Mouse (Mus musculus): ENCODE measurements around the gene Lipe. TPM values are rescaled to one million over a fixed set of nuclear protein-coding genes. Genes with fewer than 3 reads are reported as not detected.

Gene Lipe
- total and polyA plus RNA-seq, 3 experiments, result 4.5 to 15.4 TPM; not detected in 1

- TF ChIP-seq CTCF (IDR thresholded peaks at IDR 0.05 in 2 of 3, conservative IDR thresholded peaks at IDR 0.05 in 1 of 3; ENCODE audit: control insufficient read depth in 1 of 3, insufficient read depth in 1 of 3, low read depth in 2 of 3, low read length in 3 of 3, poor library complexity in 1 of 3, severe bottlenecking in 1 of 3) (no peak), ELF1 (IDR thresholded peaks at IDR 0.05; ENCODE audit: low read depth, low read length) (no peak), USF2 (IDR thresholded peaks at IDR 0.05; ENCODE audit: borderline replicate concordance in 1 of 2, insufficient read depth in 1 of 2, low read depth in 1 of 2, low read length in 2 of 2) (no peak), MYB (IDR thresholded peaks at IDR 0.05; ENCODE audit: low read depth, low read length) (no peak), RAD21 (IDR thresholded peaks at IDR 0.05; ENCODE audit: low read depth, low read length) (no peak), CHD2 (IDR thresholded peaks at IDR 0.05; ENCODE audit: low read length) (no peak), SIN3A (IDR thresholded peaks at IDR 0.05; ENCODE audit: low read length) (no peak), ETS1 (IDR thresholded peaks at IDR 0.05; ENCODE audit: low read depth, low read length) (no peak), TAL1 (IDR thresholded peaks at IDR 0.05; ENCODE audit: low read length) (no peak), CHD1 (IDR thresholded peaks at IDR 0.05; ENCODE audit: low read depth, low read length) (no peak), TBP (IDR thresholded peaks at IDR 0.05; ENCODE audit: low read depth, low read length) (no peak), RCOR1 (IDR thresholded peaks at IDR 0.05; ENCODE audit: low read depth, low read length) (no peak), NRF1 (IDR thresholded peaks at IDR 0.05; ENCODE audit: insufficient read depth, low read depth, low read length, poor library complexity, severe bottlenecking) (no peak), GATA1 (IDR thresholded peaks at IDR 0.05; ENCODE audit: low read depth, low read length) (no peak), MXI1 (IDR thresholded peaks at IDR 0.05; ENCODE audit: low read depth, low read length) (no peak), NELFE (IDR thresholded peaks at IDR 0.05; ENCODE audit: low read depth, low read length) (no peak), POLR2A (IDR thresholded peaks at IDR 0.05; ENCODE audit: control insufficient read depth in 1 of 2, insufficient read depth in 1 of 2, low read depth in 1 of 2, low read length in 2 of 2, poor library complexity in 1 of 2) (no peak), POLR2AphosphoS2 (IDR thresholded peaks at IDR 0.05; ENCODE audit: low read length) (no peak), ZKSCAN1 (IDR thresholded peaks at IDR 0.05; ENCODE audit: low read depth, low read length) (no peak)
- Histone ChIP-seq H3K27me3 (ENCODE audit: control insufficient read depth in 1 of 2, insufficient read depth in 2 of 2, low read length in 2 of 2) (no peaks in the 10 kb centered on the region), H3K79me2 (ENCODE audit: control insufficient read depth, insufficient read depth, low read length, poor library complexity) (no peaks in the 10 kb centered on the region; the same call in 1 of the 2 replicates), H3K9ac (ENCODE audit: control insufficient read depth, low read depth, low read length, poor library complexity, severe bottlenecking) (no peak overlapping the region), H3K27ac (ENCODE audit: control insufficient read depth, low read depth, low read length) (no peak overlapping the region), H3K4me1 (ENCODE audit: control insufficient read depth in 1 of 2, insufficient read depth in 2 of 2, low read length in 2 of 2) (peaks cover 13 to 26% of the 10 kb centered on the region in 2 experiments), H3K4me3 (ENCODE audit: control insufficient read depth in 1 of 2, insufficient read depth in 1 of 2, low read depth in 2 of 2, low read length in 2 of 2) (no peak overlapping the region), H3K36me3 (ENCODE audit: control insufficient read depth in 1 of 2, insufficient read depth in 2 of 2, low read length in 2 of 2) (peaks cover 0 to 18% of the 10 kb centered on the region in 2 experiments; a peak in 2 of 4 replicates), H3K9me3 (replicated peaks; ENCODE audit: insufficient read depth, low read length) (no peaks in the 10 kb centered on the region)
- DNase-seq (ENCODE audit: low read depth, low spot score), result no peak
These were observed 15.1 kb downstream of the Lipe start for GRCm38 (mm10) chr7:25383385-25383784.

GRCm38 (mm10) chr7:25382541-25382940 is 16.0 kb downstream of the Lipe start:
- Histone ChIP-seq H3K4me3 (ENCODE audit: control insufficient read depth in 1 of 2, insufficient read depth in 1 of 2, low read depth in 2 of 2, low read length in 2 of 2) (no peak overlapping the region), H3K79me2 (ENCODE audit: control insufficient read depth, insufficient read depth, low read length, poor library complexity) (no peaks in the 10 kb centered on the region; the same call in 1 of the 2 replicates), H3K4me1 (ENCODE audit: control insufficient read depth in 1 of 2, insufficient read depth in 2 of 2, low read length in 2 of 2) (peaks cover 13 to 21% of the 10 kb centered on the region in 2 experiments), H3K9ac (ENCODE audit: control insufficient read depth, low read depth, low read length, poor library complexity, severe bottlenecking) (no peak overlapping the region), H3K27me3 (ENCODE audit: control insufficient read depth in 1 of 2, insufficient read depth in 2 of 2, low read length in 2 of 2) (no peaks in the 10 kb centered on the region), H3K27ac (ENCODE audit: control insufficient read depth, low read depth, low read length) (no peak overlapping the region), H3K9me3 (replicated peaks; ENCODE audit: insufficient read depth, low read length) (no peaks in the 10 kb centered on the region), H3K36me3 (ENCODE audit: control insufficient read depth in 1 of 2, insufficient read depth in 2 of 2, low read length in 2 of 2) (peaks cover 0 to 15% of the 10 kb centered on the region in 2 experiments; a peak in 2 of 4 replicates)
- no peak for DNase-seq (ENCODE audit: low read depth, low spot score)
- TF ChIP-seq ETS1 (IDR thresholded peaks at IDR 0.05; ENCODE audit: low read depth, low read length), result no peak
- no peak for TF ChIP-seq CHD1 (IDR thresholded peaks at IDR 0.05; ENCODE audit: low read depth, low read length)
- TF ChIP-seq USF1 (IDR thresholded peaks at IDR 0.05; ENCODE audit: low read depth, low read length), result no peak
- no peak for TF ChIP-seq NRF1 (IDR thresholded peaks at IDR 0.05; ENCODE audit: insufficient read depth, low read depth, low read length, poor library complexity, severe bottlenecking)
- no peak for TF ChIP-seq MYC (IDR thresholded peaks at IDR 0.05; ENCODE audit: low read depth, low read length)
- no peak for TF ChIP-seq GATA1 (IDR thresholded peaks at IDR 0.05; ENCODE audit: low read depth, low read length)

Data from MEL (cell line).